9 mouse cellular contexts compared by ENCODE assay signal in the genomic region with DNA sequence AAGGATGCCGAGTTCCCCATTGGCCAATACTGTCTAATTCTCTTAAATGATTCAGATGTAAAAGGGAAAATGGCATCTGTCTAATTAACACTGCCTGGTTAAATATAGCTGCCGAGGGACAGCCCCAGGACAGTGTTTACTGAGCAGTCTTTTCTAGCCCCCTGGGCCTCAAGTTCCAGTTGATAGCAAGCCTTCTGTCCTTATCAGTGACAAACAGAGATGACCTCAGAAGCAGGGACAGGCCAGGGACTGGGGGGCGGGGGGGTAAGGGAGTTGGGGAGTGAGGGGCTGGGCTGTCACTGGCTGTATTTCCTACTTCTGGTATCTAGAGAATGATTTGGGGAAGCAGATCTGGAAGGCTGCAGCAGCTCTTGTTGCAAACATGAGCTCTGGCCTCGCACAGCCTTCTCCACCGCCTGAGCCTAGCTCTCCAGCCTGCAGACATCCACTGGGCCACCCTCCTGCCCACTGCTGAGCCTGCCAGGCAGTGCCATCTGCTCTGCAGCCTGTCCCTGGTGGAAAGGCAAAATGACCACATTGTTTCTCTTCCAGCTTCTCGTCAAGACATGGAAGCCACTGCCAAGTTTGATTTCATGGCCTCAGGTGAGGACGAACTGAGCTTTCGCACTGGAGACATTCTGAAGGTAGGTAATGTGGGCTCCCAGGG. TPM values are rescaled to one million over a fixed set of nuclear protein-coding genes. Genes with fewer than 3 reads are reported as not detected.
DNase-seq lines count a peak whose midpoint lies in the region; ATAC-seq and TF ChIP-seq lines count a peak whose summit lies in the region.
"Had no signal": no experiment of that assay in that cellular context is flagged by ENCODE, and none has a peak within 500 bp of the region (broad histone marks: within the 10 kb centered on the region; RNA-seq: fewer than 3 reads in every experiment).

No protein-coding gene starts in this region.

- no peaks in the 10 kb centered on the region for H3K36me3 ChIP-seq in midbrain, embryonic 13.5 days
- H3K36me3 ChIP-seq in midbrain, embryonic 11.5 days (ENCODE audit: control insufficient read depth, insufficient read depth, low read length): no peaks in the 10 kb centered on the region
- H3K36me3 ChIP-seq in hindbrain, postnatal 0 days (ENCODE audit: insufficient read depth, low read length): no peaks in the 10 kb centered on the region
- peaks cover 4% of the 10 kb centered on the region; the same call in 1 of the 2 replicates for H3K36me3 ChIP-seq in splenic B cell, adult 2 months (ENCODE audit: control insufficient read depth, insufficient read depth, low read length, poor library complexity, severe bottlenecking)

- no peak for DNase-seq in midbrain, embryonic 11.5 days (ENCODE audit: low spot score, missing footprints)
- peak; percentile 89 to 95 for DNase-seq in cerebellum, adult 18-20 months
- peak; percentile 46 for DNase-seq in hindbrain, postnatal 0 days (ENCODE audit: low spot score)
- DNase-seq in splenic B cell, adult 2 months (ENCODE audit: low read depth, low spot score): peak; percentile 56
- no peak for DNase-seq in right cerebral cortex, adult 2 months (ENCODE audit: low spot score in 2 of 2)
- no peak for DNase-seq in kidney, postnatal 10 days
- DNase-seq: adrenal gland, postnatal 36 days; lung, adult 18-20 months had no signal

- peak; percentile 20; the same call in 1 of the 2 replicates for ATAC-seq in midbrain, embryonic 13.5 days
- no peak for ATAC-seq in midbrain, embryonic 11.5 days (ENCODE audit: low FRiP score)
- ATAC-seq in hindbrain, postnatal 0 days: peak; percentile 62; the same call in 1 of the 2 replicates

- H3K4me2 ChIP-seq in midbrain, embryonic 13.5 days (replicated peaks): no peak overlapping the region
- H3K4me2 ChIP-seq in midbrain, embryonic 11.5 days: no peak overlapping the region
- H3K4me2 ChIP-seq in hindbrain, postnatal 0 days (ENCODE audit: low read depth, low read length): no peak overlapping the region

- no peaks in the 10 kb centered on the region for H3K27me3 ChIP-seq in midbrain, embryonic 13.5 days
- no peaks in the 10 kb centered on the region for H3K27me3 ChIP-seq in midbrain, embryonic 11.5 days (ENCODE audit: control insufficient read depth, insufficient read depth, low read length)
- no peaks in the 10 kb centered on the region for H3K27me3 ChIP-seq in hindbrain, postnatal 0 days (ENCODE audit: insufficient read depth, low read length)
- H3K27me3 ChIP-seq in splenic B cell, adult 2 months (ENCODE audit: control insufficient read depth, insufficient read depth, low read length, poor library complexity, severe bottlenecking): no peaks in the 10 kb centered on the region

- H3K4me1 ChIP-seq in midbrain, embryonic 13.5 days (replicated peaks): peaks cover 12% of the 10 kb centered on the region
- no peaks in the 10 kb centered on the region for H3K4me1 ChIP-seq in midbrain, embryonic 11.5 days (ENCODE audit: control insufficient read depth, insufficient read depth, low read length)
- H3K4me1 ChIP-seq in hindbrain, postnatal 0 days (ENCODE audit: insufficient read depth, low read length): no peaks in the 10 kb centered on the region

- peak overlapping the region; percentile 52; the same call in 1 of the 2 replicates for H3K27ac ChIP-seq in midbrain, embryonic 13.5 days
- no peak overlapping the region; the same call in 1 of the 2 replicates for H3K27ac ChIP-seq in midbrain, embryonic 11.5 days (ENCODE audit: low read depth, low read length)
- H3K27ac ChIP-seq in hindbrain, postnatal 0 days: no peak overlapping the region

- TF ChIP-seq CTCF in hindbrain, postnatal 0 days (IDR thresholded peaks at IDR 0.05; ENCODE audit: low read depth): no peak

- 64% methylated on average over 8 of the region's 8 CpGs for WGBS in midbrain, embryonic 13.5 days
- 78% methylated on average over 8 of the region's 8 CpGs for WGBS in midbrain, embryonic 11.5 days
- WGBS in hindbrain, postnatal 0 days: 29% methylated on average over 8 of the region's 8 CpGs

- H3K9ac ChIP-seq in midbrain, embryonic 13.5 days (replicated peaks): no peak overlapping the region
- H3K9ac ChIP-seq in midbrain, embryonic 11.5 days (ENCODE audit: low read length): no peak overlapping the region
- no peak overlapping the region for H3K9ac ChIP-seq in hindbrain, postnatal 0 days (replicated peaks; ENCODE audit: low read length)

- no peak overlapping the region for H3K4me3 ChIP-seq in midbrain, embryonic 13.5 days (replicated peaks)
- H3K4me3 ChIP-seq in midbrain, embryonic 11.5 days (ENCODE audit: low read depth, low read length): no peak overlapping the region
- H3K4me3 ChIP-seq in hindbrain, postnatal 0 days (ENCODE audit: low read length): no peak overlapping the region

- no peaks in the 10 kb centered on the region for H3K9me3 ChIP-seq in midbrain, embryonic 13.5 days
- H3K9me3 ChIP-seq in midbrain, embryonic 11.5 days (ENCODE audit: control insufficient read depth, low read length): no peaks in the 10 kb centered on the region
- H3K9me3 ChIP-seq in hindbrain, postnatal 0 days (ENCODE audit: low read length): no peaks in the 10 kb centered on the region

RNA-seq across cellular contexts. Expression of a gene that starts 48.3 kb away (rescaled TPM):
- polyA plus RNA-seq in midbrain, embryonic 13.5 days (2015; fragmentation: Nextera tagmentation; extraction: Ambion mirVana): 0.19 and 0.27 TPM in 2 replicates
- 0.12 and 0.16 TPM in 2 replicates for polyA plus RNA-seq in midbrain, embryonic 11.5 days (2014; fragmentation: Nextera tagmentation; extraction: Ambion mirVana)
- total RNA-seq in hindbrain, postnatal 0 days (2014; rRNA removed): 0.90 and 0.94 TPM in 2 replicates
- 0.21 and 0.33 TPM in 2 replicates for polyA plus RNA-seq in hindbrain, postnatal 0 days (2015; fragmentation: Nextera tagmentation; extraction: Ambion mirVana)

RNA-seq across cellular contexts. Expression of a gene that starts 50.9 kb away (rescaled TPM):
- polyA plus RNA-seq in midbrain, embryonic 13.5 days (2015; fragmentation: Nextera tagmentation; extraction: Ambion mirVana): 1.0 and 1.6 TPM in 2 replicates
- polyA plus RNA-seq in midbrain, embryonic 11.5 days (2014; fragmentation: Nextera tagmentation; extraction: Ambion mirVana): 4.9 and 5.0 TPM in 2 replicates
- 0.05 and 1.6 TPM in 2 replicates for total RNA-seq in hindbrain, postnatal 0 days (2014; rRNA removed)
- 0.11 TPM in 1 of 2 replicates, not detected in the other for polyA plus RNA-seq in hindbrain, postnatal 0 days (2015; fragmentation: Nextera tagmentation; extraction: Ambion mirVana)

RNA-seq across cellular contexts. Expression of a gene that starts 58.3 kb away (rescaled TPM):
- not detected in 2 replicates for polyA plus RNA-seq in midbrain, embryonic 13.5 days (2015; fragmentation: Nextera tagmentation; extraction: Ambion mirVana)
- not detected in 2 replicates for polyA plus RNA-seq in midbrain, embryonic 11.5 days (2014; fragmentation: Nextera tagmentation; extraction: Ambion mirVana)
- total RNA-seq in hindbrain, postnatal 0 days (2014; rRNA removed): not detected in 2 replicates
- not detected in 2 replicates for polyA plus RNA-seq in hindbrain, postnatal 0 days (2015; fragmentation: Nextera tagmentation; extraction: Ambion mirVana)
- total RNA-seq: adrenal gland, postnatal 36 days had no signal

Comparison
In these comparisons a context has a peak if more than half of its experiments do, and no peak if none do; other contexts are left out.
1. DNase-seq: peak in cerebellum, adult 18-20 months (2 of 2), hindbrain, postnatal 0 days (single experiment) and splenic B cell, adult 2 months (single experiment); none in midbrain, embryonic 11.5 days (single experiment), right cerebral cortex, adult 2 months (0 of 2) and kidney, postnatal 10 days (single experiment).